In genomic region chr7:72442001-72442400, GRCm38 (mm10) we compare ENCODE assay signal across 11 mouse cellular contexts.
DNase-seq lines count a peak whose midpoint lies in the region; ATAC-seq and TF ChIP-seq lines count a peak whose summit lies in the region.
"Had no signal": no experiment of that assay in that cellular context is flagged by ENCODE, and none has a peak within 500 bp of the region (broad histone marks: within the 10 kb centered on the region; RNA-seq: fewer than 3 reads in every experiment).

No protein-coding gene starts in this region.

- peak; percentile 18 for DNase-seq in adrenal gland, postnatal 10 days
- no peak for DNase-seq in adrenal gland, postnatal 4 days (ENCODE audit: low spot score in 2 of 2)
- no peak for DNase-seq in limb, embryonic 10.5 days (ENCODE audit: low spot score)
- DNase-seq in limb, embryonic 14.5 days (ENCODE audit: low spot score): peak; percentile 66
- no peak for DNase-seq in spleen, postnatal 4 days (ENCODE audit: low spot score in 2 of 2)
- DNase-seq: forebrain, postnatal 0 days had no signal

- H3K4me2 ChIP-seq in limb, embryonic 13.5 days (replicated peaks): no peak overlapping the region
- no peak overlapping the region for H3K4me2 ChIP-seq in limb, embryonic 14.5 days (replicated peaks; ENCODE audit: low read depth, low read length, severe bottlenecking)
- H3K4me2 ChIP-seq: limb, embryonic 15.5 days had no signal

- H3K27me3 ChIP-seq in limb, embryonic 13.5 days: no peaks in the 10 kb centered on the region
- no peaks in the 10 kb centered on the region for H3K27me3 ChIP-seq in limb, embryonic 10.5 days (ENCODE audit: low read depth, poor library complexity, severe bottlenecking)
- no peaks in the 10 kb centered on the region for H3K27me3 ChIP-seq in limb, embryonic 14.5 days (ENCODE audit: control insufficient read depth, insufficient read depth, low read length)
- H3K27me3 ChIP-seq: limb, embryonic 15.5 days had no signal

- TF ChIP-seq POLR2A in embryonic fibroblast, embryonic 13.5 days (IDR thresholded peaks at IDR 0.05; ENCODE audit: low read depth, low read length): no peak
- no peak for TF ChIP-seq POLR2A in limb, embryonic 14.5 days (IDR thresholded peaks at IDR 0.05; ENCODE audit: borderline replicate concordance, extremely low read depth, insufficient read depth, insufficient read length)

- 65% methylated on average over 5 of the region's 5 CpGs for WGBS in limb, embryonic 13.5 days
- WGBS in limb, embryonic 10.5 days: 93% methylated on average over 5 of the region's 5 CpGs
- 58% methylated on average over 5 of the region's 5 CpGs for WGBS in limb, embryonic 14.5 days

- H3K9me3 ChIP-seq in limb, embryonic 13.5 days: no peaks in the 10 kb centered on the region
- no peaks in the 10 kb centered on the region for H3K9me3 ChIP-seq in limb, embryonic 10.5 days (replicated peaks)
- no peaks in the 10 kb centered on the region for H3K9me3 ChIP-seq in limb, embryonic 14.5 days (ENCODE audit: control insufficient read depth, low read length)
- H3K9me3 ChIP-seq: limb, embryonic 15.5 days; midbrain, embryonic 10.5 days had no signal

- H3K9ac ChIP-seq in limb, embryonic 13.5 days: no peak overlapping the region
- no peak overlapping the region for H3K9ac ChIP-seq in limb, embryonic 14.5 days (ENCODE audit: low read depth, low read length, severe bottlenecking)
- H3K9ac ChIP-seq: forebrain, postnatal 0 days; limb, embryonic 15.5 days had no signal

- H3K4me3 ChIP-seq in limb, embryonic 13.5 days: no peak overlapping the region
- H3K4me3 ChIP-seq in limb, embryonic 10.5 days: no peak overlapping the region
- H3K4me3 ChIP-seq in embryonic fibroblast, embryonic 13.5 days (ENCODE audit: insufficient read depth, low read length): no peak overlapping the region
- H3K4me3 ChIP-seq in limb, embryonic 14.5 days (replicated peaks; ENCODE audit: low read length): no peak overlapping the region
- H3K4me3 ChIP-seq: limb, embryonic 15.5 days; midbrain, embryonic 10.5 days had no signal

- no peaks in the 10 kb centered on the region for H3K36me3 ChIP-seq in limb, embryonic 13.5 days
- H3K36me3 ChIP-seq in limb, embryonic 10.5 days: no peaks in the 10 kb centered on the region
- no peaks in the 10 kb centered on the region for H3K36me3 ChIP-seq in limb, embryonic 14.5 days (ENCODE audit: control insufficient read depth, insufficient read depth, low read length)
- H3K36me3 ChIP-seq: limb, embryonic 15.5 days; midbrain, embryonic 10.5 days had no signal

- ATAC-seq in limb, embryonic 13.5 days (ENCODE audit: low FRiP score, low read depth): 0 out of 2 replicates have a peak, but pooled peaks have one; percentile 51
- peak; percentile 60; the same call in 1 of the 2 replicates for ATAC-seq in limb, embryonic 14.5 days (ENCODE audit: low FRiP score, low read depth)
- ATAC-seq in erythroid progenitor cell, adult 5-6 weeks (replicated peaks; ENCODE audit: low FRiP score, poor library complexity, severe bottlenecking): no peak
- ATAC-seq: forebrain, postnatal 0 days had no signal

- no peak for TF ChIP-seq CTCF in embryonic fibroblast, embryonic 13.5 days (IDR thresholded peaks at IDR 0.05; ENCODE audit: borderline replicate concordance, insufficient read depth, low read length)

- peaks cover 14% of the 10 kb centered on the region for H3K4me1 ChIP-seq in limb, embryonic 13.5 days
- H3K4me1 ChIP-seq in limb, embryonic 10.5 days: no peaks in the 10 kb centered on the region
- peaks cover 29% of the 10 kb centered on the region for H3K4me1 ChIP-seq in embryonic fibroblast, embryonic 13.5 days (ENCODE audit: control insufficient read depth, insufficient read depth, low read length)
- H3K4me1 ChIP-seq in limb, embryonic 14.5 days (ENCODE audit: control insufficient read depth, insufficient read depth, low read length): peaks cover 12% of the 10 kb centered on the region
- H3K4me1 ChIP-seq: midbrain, embryonic 10.5 days had no signal

- H3K27ac ChIP-seq in limb, embryonic 13.5 days: no peak overlapping the region
- H3K27ac ChIP-seq in limb, embryonic 10.5 days: no peak overlapping the region
- H3K27ac ChIP-seq in embryonic fibroblast, embryonic 13.5 days (ENCODE audit: insufficient read depth, low read length): peak overlapping the region; percentile 79
- H3K27ac ChIP-seq in limb, embryonic 14.5 days (replicated peaks; ENCODE audit: low read depth, low read length): no peak overlapping the region
- H3K27ac ChIP-seq: limb, embryonic 15.5 days; midbrain, embryonic 10.5 days had no signal

Comparison
In these comparisons a context has a peak if more than half of its experiments do, and no peak if none do; other contexts are left out.
1. DNase-seq: peak in adrenal gland, postnatal 10 days (single experiment) and limb, embryonic 14.5 days (single experiment); none in adrenal gland, postnatal 4 days (0 of 2), limb, embryonic 10.5 days (single experiment) and spleen, postnatal 4 days (0 of 2).